Comparison of ENCODE assay signal across 10 mouse cellular contexts in genomic region chr16:30390650-30391340, GRCm38 (mm10). TPM values are rescaled to one million over a fixed set of nuclear protein-coding genes. Genes with fewer than 3 reads are reported as not detected.
A peak's percentile ranks its signal among the peaks of the same experiment; 100 is the strongest.
DNase-seq lines count a peak whose midpoint lies in the region; ATAC-seq lines count a peak whose summit lies in the region.
"Had no signal": no experiment of that assay in that cellular context is flagged by ENCODE, and none has a peak within 500 bp of the region (broad histone marks: within the 10 kb centered on the region; RNA-seq: fewer than 3 reads in every experiment).

No protein-coding gene starts in this region.

- DNase-seq in heart, adult 9 months (ENCODE audit: low spot score in 2 of 2), result peak; percentile 18 to 43
- DNase-seq in heart, postnatal 4 days, result no peak
- peak; percentile 72 for DNase-seq in 3134 (ENCODE audit: extremely low read depth, insufficient read length, low spot score)
- peak; percentile 97 for DNase-seq in Muller cell, postnatal 12 days (ENCODE audit: inconsistent ontology term)
- peak; percentile 12 to 13 for DNase-seq in heart, postnatal 36 days
- DNase-seq in left cerebral cortex, postnatal 10 days (ENCODE audit: extremely low spot score in 1 of 2, low spot score in 2 of 2), result no peak
- DNase-seq in testis, postnatal 14 days (ENCODE audit: low spot score), result no peak
- no peak for DNase-seq in hindbrain, embryonic 11.5 days (ENCODE audit: low spot score)

- H3K4me3 ChIP-seq in hindbrain, embryonic 11.5 days (ENCODE audit: low read depth, low read length), result no peak overlapping the region
- H3K4me3 ChIP-seq: midbrain, embryonic 12.5 days; stomach, embryonic 15.5 days had no signal

- WGBS in hindbrain, embryonic 11.5 days, result 90% methylated on average over 5 of the region's 5 CpGs

- no peak overlapping the region for H3K4me2 ChIP-seq in hindbrain, embryonic 11.5 days (replicated peaks; ENCODE audit: low read depth, low read length)
- H3K4me2 ChIP-seq: midbrain, embryonic 12.5 days had no signal

- H3K27ac ChIP-seq in hindbrain, embryonic 11.5 days (ENCODE audit: low read depth, low read length), result no peak overlapping the region
- H3K27ac ChIP-seq: midbrain, embryonic 12.5 days; stomach, embryonic 15.5 days had no signal

- ATAC-seq in hindbrain, embryonic 11.5 days (ENCODE audit: low FRiP score), result no peak

- H3K4me1 ChIP-seq in hindbrain, embryonic 11.5 days (replicated peaks; ENCODE audit: control insufficient read depth, insufficient read depth, low read length), result peaks cover 2% of the 10 kb centered on the region; the same call in 1 of the 2 replicates

- H3K36me3 ChIP-seq in hindbrain, embryonic 11.5 days (ENCODE audit: control insufficient read depth, insufficient read depth, low read length), result no peaks in the 10 kb centered on the region
- H3K36me3 ChIP-seq: stomach, embryonic 15.5 days had no signal

- H3K9ac ChIP-seq in hindbrain, embryonic 11.5 days (ENCODE audit: low read depth, low read length), result no peak overlapping the region
- H3K9ac ChIP-seq: midbrain, embryonic 12.5 days; stomach, embryonic 15.5 days had no signal

- intact Hi-C loops in heart, postnatal 36 days (cut with DNase I), result no loop called here
- intact Hi-C loops in left cerebral cortex, postnatal 10 days (cut with DNase I), result no loop called here

- no peaks in the 10 kb centered on the region for H3K9me3 ChIP-seq in hindbrain, embryonic 11.5 days (ENCODE audit: control insufficient read depth, low read length)
- H3K9me3 ChIP-seq: midbrain, embryonic 12.5 days; stomach, embryonic 15.5 days had no signal

- no peaks in the 10 kb centered on the region for H3K27me3 ChIP-seq in hindbrain, embryonic 11.5 days (ENCODE audit: control insufficient read depth, insufficient read depth, low read length)
- H3K27me3 ChIP-seq: stomach, embryonic 15.5 days had no signal

RNA-seq across cellular contexts. Expression of gene Atp13a3, which starts 15.0 kb away (rescaled TPM):
- total RNA-seq in heart, postnatal 4 days (2021), result 10 to 100 TPM; 71.0 to 78.3 TPM
- total RNA-seq in heart, postnatal 36 days (2021), result 10 to 100 TPM; 53.9 to 56.4 TPM
- 10 to 100 TPM; 62.6 to 77.3 TPM for total RNA-seq in left cerebral cortex, postnatal 10 days (2021)
- 10.3 and 12.6 TPM in 2 replicates for polyA plus RNA-seq in hindbrain, embryonic 11.5 days (2014; fragmentation: Nextera tagmentation; extraction: Ambion mirVana)

Comparison
In these comparisons a context has a peak if more than half of its experiments do, and no peak if none do; other contexts are left out.
1. DNase-seq: peak in heart, adult 9 months (2 of 2), 3134 (single experiment), Muller cell, postnatal 12 days (single experiment) and heart, postnatal 36 days (2 of 2); none in heart, postnatal 4 days (single experiment), left cerebral cortex, postnatal 10 days (0 of 2), testis, postnatal 14 days (single experiment) and hindbrain, embryonic 11.5 days (single experiment).